Mouse (Mus musculus) neural tube, embryonic 12.5 days (tissue): ENCODE measurements around the gene Cyb561a3. TPM values are rescaled to one million over a fixed set of nuclear protein-coding genes. Genes with fewer than 3 reads are reported as not detected.

Experiments used
- ATAC-seq: fragments of 200-750 bp; cut with Nextera tagmentation; 2 replicates; pipeline ENCODE4 v1.8.0; 2017; ENCODE audit warnings: low read depth, mild to moderate bottlenecking, moderate TSS enrichment, moderate library complexity; ENCODE audit not compliant: low FRiP score
- H3K27ac ChIP-seq: fragments of 300-500 bp; sonication (generic); 2 replicates; pipeline ENCODE4 v1.5.1; 2016
- H3K27me3 ChIP-seq: fragments of 300-500 bp; sonication (generic); replicated peaks from 2 replicates; pipeline ENCODE4 v1.6.1; 2016; ENCODE audit warnings: mild to moderate bottlenecking
- H3K36me3 ChIP-seq: fragments of 300-500 bp; sonication (generic); 2 replicates; pipeline ENCODE4 v1.6.1; 2016; ENCODE audit warnings: mild to moderate bottlenecking
- H3K4me1 ChIP-seq: fragments of 300-500 bp; sonication (generic); 2 replicates; pipeline ENCODE4 v1.6.1; 2016
- H3K4me2 ChIP-seq: fragments of 300-500 bp; sonication (generic); replicated peaks from 2 replicates; pipeline ENCODE4 v1.6.1; 2016; ENCODE audit warnings: mild to moderate bottlenecking
- H3K4me3 ChIP-seq: fragments of 300-500 bp; sonication (generic); 2 replicates; pipeline ENCODE4 v1.5.1; 2016
- H3K9ac ChIP-seq: fragments of 300-500 bp; sonication (generic); 2 replicates; pipeline ENCODE4 v1.6.1; 2016; ENCODE audit warnings: mild to moderate bottlenecking
- H3K9me3 ChIP-seq: fragments of 300-500 bp; sonication (generic); 2 replicates; pipeline ENCODE4 v1.6.1; 2016; ENCODE audit warnings: mild to moderate bottlenecking
- WGBS: fragments of 180-500 bp; shearing (Covaris S2); methylation state at CpG from one replicate; pipeline ENCODE4 v1.1.7; 2016; 5-methylcytosine and 5-hydroxymethylcytosine counted together
- polyA plus RNA-seq: library from polyadenylated mRNA; unstranded; fragments of >200 nt; fragmentation: Nextera tagmentation; extraction: Ambion mirVana; gene quantifications from 2 replicates; pipeline ENCODE4 v1.2.1, GENCODE M21; 2016

The Cyb561a3 gene
- polyA plus RNA-seq, 1 experiment from 2014 or later: 16.6 TPM

DNA sequence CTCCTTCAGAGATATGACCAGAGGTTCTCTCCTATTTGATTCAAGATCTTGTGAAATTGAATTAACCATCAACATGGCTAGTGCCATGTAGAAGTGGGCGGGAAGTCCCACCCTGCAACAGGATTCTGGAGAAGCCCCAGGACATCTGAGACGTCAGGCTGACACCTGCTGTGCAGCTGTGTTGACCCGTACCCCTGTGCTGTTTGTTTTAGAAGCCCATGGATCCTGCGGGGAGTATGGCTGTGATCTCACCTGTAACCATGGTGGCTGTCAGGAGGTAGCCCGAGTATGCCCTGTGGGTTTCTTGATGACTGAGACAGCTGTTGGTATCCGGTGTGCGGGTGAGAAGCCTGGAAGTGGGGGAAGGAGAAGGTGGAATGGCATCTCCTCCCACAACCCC lies 60.9 kb downstream of the Cyb561a3 start:
- Histone ChIP-seq H3K4me3 (no peak overlapping the region), H3K36me3 (no peaks in the 10 kb centered on the region), H3K27ac (no peak overlapping the region), H3K9me3 (no peaks in the 10 kb centered on the region), H3K9ac (no peak overlapping the region), H3K4me2 (no peak overlapping the region), H3K4me1 (peaks cover 15% of the 10 kb centered on the region), H3K27me3 (peaks cover 14% of the 10 kb centered on the region)
- no peak for ATAC-seq
- WGBS: 68% methylated on average over 7 of the region's 7 CpGs

DNA sequence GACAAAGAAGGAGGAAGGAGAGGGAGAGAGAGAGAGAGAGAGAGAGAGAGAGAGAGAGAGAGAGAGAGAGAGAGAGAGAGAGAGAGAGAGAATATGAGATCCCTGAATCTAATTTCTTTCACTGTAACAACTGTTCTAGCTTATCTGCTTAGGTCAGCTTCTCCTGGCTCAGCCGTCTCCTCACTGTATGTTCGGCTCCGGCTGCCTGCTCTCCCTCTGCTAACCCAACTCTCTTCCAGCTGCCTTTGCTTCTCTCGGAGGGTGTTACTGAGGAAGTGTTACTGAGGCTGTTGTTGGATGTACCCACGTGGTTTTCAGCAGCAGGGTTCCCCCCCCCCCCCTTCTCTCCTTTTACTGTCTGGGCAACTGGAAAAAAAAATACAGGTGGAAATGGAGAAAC lies 63.1 kb downstream of the Cyb561a3 start:
- H3K27me3 ChIP-seq: peaks cover 8% of the 10 kb centered on the region
- H3K4me2 ChIP-seq: 0 out of 2 replicates have a peak overlapping the region, but pooled peaks have one; percentile 7
- no peak for ATAC-seq
- 22% methylated on average over 5 of the region's 5 CpGs for WGBS
- H3K36me3 ChIP-seq: no peaks in the 10 kb centered on the region
- H3K9me3 ChIP-seq: no peaks in the 10 kb centered on the region
- H3K4me1 ChIP-seq: peaks cover 3% of the 10 kb centered on the region; the same call in 1 of the 2 replicates
- no peak overlapping the region for H3K9ac ChIP-seq
- H3K27ac ChIP-seq: no peak overlapping the region
- H3K4me3 ChIP-seq: no peak overlapping the region

- Histone ChIP-seq H3K4me2 (0 out of 2 replicates have a peak overlapping the region, but pooled peaks have one; percentile 7), H3K36me3 (no peaks in the 10 kb centered on the region), H3K27me3 (peaks cover 2% of the 10 kb centered on the region), H3K27ac (no peak overlapping the region), H3K9ac (no peak overlapping the region), H3K9me3 (no peaks in the 10 kb centered on the region), H3K4me1 (no peaks in the 10 kb centered on the region), H3K4me3 (no peak overlapping the region)
- WGBS: 48% methylated on average over 13 of the region's 13 CpGs
- no peak for ATAC-seq
These were observed 63.8 kb downstream of the Cyb561a3 start for GRCm38 (mm10) chr19:10640589-10641378.

Other genes starting within 250 kb of the Cyb561a3 start
- gene Syt7, start 188.1 kb upstream of the Cyb561a3 start, polyA plus RNA-seq: 4.8 and 5.4 TPM in 2 replicates
- 0.61 and 0.64 TPM in 2 replicates for gene Lrrc10b, start 119.7 kb upstream of the Cyb561a3 start, polyA plus RNA-seq
- 0.51 TPM in 1 of 2 replicates, not detected in the other for gene Ppp1r32, start 94.2 kb upstream of the Cyb561a3 start, polyA plus RNA-seq
- gene Cpsf7, start 51.9 kb upstream of the Cyb561a3 start, polyA plus RNA-seq: 51.1 and 57.2 TPM in 2 replicates
- gene Sdhaf2, start 51.0 kb upstream of the Cyb561a3 start, polyA plus RNA-seq: 58.1 and 64.3 TPM in 2 replicates
- gene Tmem216, start 20.9 kb upstream of the Cyb561a3 start, polyA plus RNA-seq: 48.1 and 52.6 TPM in 2 replicates
- gene Tmem138, start 190 bp downstream of the Cyb561a3 start, polyA plus RNA-seq: 41.6 and 42.9 TPM in 2 replicates
- 369 and 375 TPM in 2 replicates for gene Ddb1, start 28.2 kb downstream of the Cyb561a3 start, polyA plus RNA-seq
- gene Tkfc, start 28.5 kb downstream of the Cyb561a3 start, polyA plus RNA-seq: 20.6 and 21.2 TPM in 2 replicates
- gene Vwce, start 57.0 kb downstream of the Cyb561a3 start, polyA plus RNA-seq: 0.33 and 0.87 TPM in 2 replicates
- gene Pga5, start 100.9 kb downstream of the Cyb561a3 start, polyA plus RNA-seq: not detected in 2 replicates
- gene Vps37c, start 111.6 kb downstream of the Cyb561a3 start, polyA plus RNA-seq: 33.8 and 39.2 TPM in 2 replicates
- gene Cd5, start 161.8 kb downstream of the Cyb561a3 start, polyA plus RNA-seq: 0.08 TPM in 1 of 2 replicates, not detected in the other